Mouse (Mus musculus) kidney, adult 2 months (tissue): ENCODE data around the gene Kcnq1.

ENCODE experiments used
- CTCF ChIP-seq: fragments of 200-500 bp; conservative IDR thresholded peaks from 2 replicates; pipeline ENCODE4 v1.5.1; 2011; ENCODE audit warnings: low read depth, mild to moderate bottlenecking, control low read depth, low read length, moderate library complexity, mixed read lengths; ENCODE audit not compliant: insufficient read depth, insufficient read length
- POLR2A ChIP-seq: fragments of 200-500 bp; IDR thresholded peaks from one replicate; pipeline ENCODE4 v1.6.1; 2011; ENCODE audit warnings: low read depth, low read length, control low read depth

DNA sequence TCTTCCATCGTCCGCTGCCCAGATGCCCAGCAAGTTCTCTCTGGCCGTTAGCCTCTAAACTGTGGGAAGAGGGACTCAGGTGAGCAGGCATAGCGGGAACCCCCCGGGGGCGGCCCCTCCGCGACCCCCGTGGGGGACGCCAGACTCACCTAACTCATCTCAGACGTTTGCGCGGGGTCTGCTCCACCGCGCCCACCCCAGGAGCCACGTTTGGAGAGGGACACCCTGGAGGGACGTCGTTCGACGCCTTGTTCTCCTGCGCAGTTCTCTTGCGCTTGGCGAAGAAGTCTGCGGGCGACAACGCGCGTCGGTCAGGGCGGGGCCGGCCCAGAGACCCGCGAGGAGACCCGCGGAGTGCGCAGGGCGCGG lies 352.8 kb downstream of the Kcnq1 start:
- TF ChIP-seq CTCF (no peak), POLR2A (no peak)
